Mouse (Mus musculus) liver, embryonic 12.5 days (tissue): ENCODE measurements at regions not wholly inside any gene's neighbourhood (a gene's known extent, or its start where the extent isn't known, plus 50 kb on each side); places are given as distances from the start of the nearest gene placed in this dataset.

Source experiments
- ATAC-seq: fragments of 200-750 bp; cut with Nextera tagmentation; 2 replicates; pipeline ENCODE4 v1.8.0; 2017; ENCODE audit warnings: moderate number of reproducible peaks, mild to moderate bottlenecking, moderate library complexity
- H3K27ac ChIP-seq: fragments of 300-500 bp; sonication (generic); 2 replicates; pipeline ENCODE4 v1.5.1; 2016; ENCODE audit warnings: mild to moderate bottlenecking
- H3K27me3 ChIP-seq: fragments of 300-500 bp; sonication (generic); replicated peaks from 2 replicates; pipeline ENCODE4 v1.6.1; 2016; ENCODE audit warnings: mild to moderate bottlenecking, moderate library complexity
- H3K36me3 ChIP-seq: fragments of 300-500 bp; sonication (generic); 2 replicates; pipeline ENCODE4 v1.6.1; 2016; ENCODE audit warnings: mild to moderate bottlenecking, moderate library complexity
- H3K4me1 ChIP-seq: fragments of 300-500 bp; sonication (generic); 2 replicates; pipeline ENCODE4 v1.6.1; 2016
- H3K4me2 ChIP-seq: fragments of 300-500 bp; sonication (generic); 2 replicates; pipeline ENCODE4 v1.6.1; 2016; ENCODE audit warnings: mild to moderate bottlenecking, moderate library complexity
- H3K4me3 ChIP-seq: fragments of 300-500 bp; sonication (generic); 2 replicates; pipeline ENCODE4 v1.5.1; 2016; ENCODE audit warnings: mild to moderate bottlenecking, moderate library complexity
- H3K9ac ChIP-seq: fragments of 300-500 bp; sonication (generic); 2 replicates; pipeline ENCODE4 v1.6.1; 2016; ENCODE audit warnings: mild to moderate bottlenecking, moderate library complexity
- H3K9me3 ChIP-seq: fragments of 300-500 bp; sonication (generic); replicated peaks from 2 replicates; pipeline ENCODE4 v1.6.1; 2016; ENCODE audit warnings: mild to moderate bottlenecking, moderate library complexity
- WGBS: fragments of 180-500 bp; shearing (Covaris S2); methylation state at CpG from one replicate; pipeline ENCODE4 v1.1.7; 2016; ENCODE audit not compliant: insufficient replicate concordance; 5-methylcytosine and 5-hydroxymethylcytosine counted together

GRCm38 (mm10) chr17:47317651-47318050 is 51.0 kb upstream of the Mrps10 start:
- 0 out of 2 replicates have a peak, but pooled peaks cover 3% of the 10 kb centered on the region for H3K27me3 ChIP-seq
- no peak overlapping the region for H3K4me3 ChIP-seq
- 76% methylated on average over 11 of the region's 11 CpGs for WGBS
- H3K27ac ChIP-seq = no peak overlapping the region
- no peaks in the 10 kb centered on the region for H3K9me3 ChIP-seq
- H3K36me3 ChIP-seq = peaks cover 21% of the 10 kb centered on the region; the same call in 1 of the 2 replicates
- no peak overlapping the region for H3K9ac ChIP-seq
- peaks cover 11% of the 10 kb centered on the region for H3K4me1 ChIP-seq
- H3K4me2 ChIP-seq = no peak overlapping the region
- ATAC-seq = no peak

GRCm38 (mm10) chr17:47313162-47313561 is 55.5 kb upstream of the Mrps10 start:
- H3K27me3 ChIP-seq = 0 out of 2 replicates have a peak, but pooled peaks cover 3% of the 10 kb centered on the region
- ATAC-seq = no peak

DNA sequence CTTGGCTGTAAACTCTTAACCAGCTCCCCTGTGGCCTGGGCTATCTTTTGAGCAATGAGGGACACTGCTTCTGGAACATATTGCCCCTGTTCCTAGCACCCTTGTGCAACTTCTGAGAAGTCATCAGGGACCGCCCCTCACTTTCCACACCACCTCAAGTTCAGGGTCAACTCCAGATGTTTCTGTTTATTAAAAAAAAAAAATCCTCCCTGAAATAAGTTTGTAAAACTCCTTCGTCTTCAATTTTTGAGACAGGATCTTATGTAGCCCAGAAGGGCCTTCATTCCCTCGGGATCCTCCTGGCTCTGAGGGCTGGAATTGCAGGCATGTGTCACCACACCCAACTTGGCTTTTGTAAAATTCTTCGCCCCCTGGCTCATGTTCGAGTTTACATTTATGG is 57.4 kb upstream of the Mrps10 start:
- H3K4me3 ChIP-seq = no peak overlapping the region
- H3K27ac ChIP-seq = no peak overlapping the region
- H3K4me1 ChIP-seq = no peaks in the 10 kb centered on the region
- H3K4me2 ChIP-seq = no peak overlapping the region
- H3K36me3 ChIP-seq = peaks cover 15% of the 10 kb centered on the region; the same call in 1 of the 2 replicates
- no peak for ATAC-seq
- WGBS = 67% methylated on average over 5 of the region's 5 CpGs
- no peaks in the 10 kb centered on the region for H3K9me3 ChIP-seq
- no peak overlapping the region for H3K9ac ChIP-seq
- H3K27me3 ChIP-seq = no peaks in the 10 kb centered on the region

More at GRCm38 (mm10) chr17:47313162-47313561, 55.5 kb upstream of the Mrps10 start:
- Histone ChIP-seq H3K9ac (no peak overlapping the region), H3K4me2 (no peak overlapping the region), H3K9me3 (no peaks in the 10 kb centered on the region), H3K27ac (no peak overlapping the region), H3K36me3 (peaks cover 15% of the 10 kb centered on the region; the same call in 1 of the 2 replicates), H3K4me1 (no peaks in the 10 kb centered on the region), H3K4me3 (no peak overlapping the region)
- 76% methylated on average over 7 of the region's 7 CpGs for whole genome bisulfite sequencing

GRCm38 (mm10) chr17:47306027-47306761 is 62.5 kb upstream of the Mrps10 start:
- Histone ChIP-seq H3K4me1 (no peaks in the 10 kb centered on the region), H3K4me3 (no peak overlapping the region), H3K9me3 (no peaks in the 10 kb centered on the region), H3K27me3 (no peaks in the 10 kb centered on the region), H3K4me2 (no peak overlapping the region), H3K27ac (no peak overlapping the region), H3K36me3 (no peaks in the 10 kb centered on the region), H3K9ac (no peak overlapping the region)
- no peak for ATAC-seq
- WGBS = 66% methylated on average over 13 of the region's 13 CpGs

GRCm38 (mm10) chr17:47304463-47305199 is 64.1 kb upstream of the Mrps10 start:
- Histone ChIP-seq H3K4me3 (no peak overlapping the region), H3K27me3 (no peaks in the 10 kb centered on the region), H3K4me2 (no peak overlapping the region), H3K36me3 (no peaks in the 10 kb centered on the region), H3K9ac (no peak overlapping the region), H3K9me3 (no peaks in the 10 kb centered on the region), H3K4me1 (peaks cover 6% of the 10 kb centered on the region), H3K27ac (no peak overlapping the region)
- no peak for ATAC-seq
- WGBS = 65% methylated on average over 8 of the region's 8 CpGs

- no peak overlapping the region for H3K4me3 ChIP-seq
- H3K4me2 ChIP-seq = no peak overlapping the region
- no peak overlapping the region for H3K9ac ChIP-seq
- ATAC-seq = no peak
- no peaks in the 10 kb centered on the region for H3K36me3 ChIP-seq
- H3K4me1 ChIP-seq = peaks cover 9% of the 10 kb centered on the region
- no peaks in the 10 kb centered on the region for H3K9me3 ChIP-seq
- WGBS = 62% methylated on average over 3 of the region's 3 CpGs
- H3K27me3 ChIP-seq = no peaks in the 10 kb centered on the region
- H3K27ac ChIP-seq = no peak overlapping the region
Measured at GRCm38 (mm10) chr17:47303600-47303999, 65.1 kb upstream of the Mrps10 start.

- ATAC-seq = no peak
- no peaks in the 10 kb centered on the region for H3K36me3 ChIP-seq
- no peak overlapping the region for H3K4me2 ChIP-seq
- H3K9ac ChIP-seq = no peak overlapping the region
- H3K9me3 ChIP-seq = no peaks in the 10 kb centered on the region
- no peak overlapping the region for H3K4me3 ChIP-seq
- no peak overlapping the region for H3K27ac ChIP-seq
- peaks cover 45% of the 10 kb centered on the region for H3K4me1 ChIP-seq
- H3K27me3 ChIP-seq = no peaks in the 10 kb centered on the region
- 73% methylated on average over 6 of the region's 6 CpGs for WGBS
Measured at GRCm38 (mm10) chr17:47298396-47298919, 70.2 kb upstream of the Mrps10 start.

DNA sequence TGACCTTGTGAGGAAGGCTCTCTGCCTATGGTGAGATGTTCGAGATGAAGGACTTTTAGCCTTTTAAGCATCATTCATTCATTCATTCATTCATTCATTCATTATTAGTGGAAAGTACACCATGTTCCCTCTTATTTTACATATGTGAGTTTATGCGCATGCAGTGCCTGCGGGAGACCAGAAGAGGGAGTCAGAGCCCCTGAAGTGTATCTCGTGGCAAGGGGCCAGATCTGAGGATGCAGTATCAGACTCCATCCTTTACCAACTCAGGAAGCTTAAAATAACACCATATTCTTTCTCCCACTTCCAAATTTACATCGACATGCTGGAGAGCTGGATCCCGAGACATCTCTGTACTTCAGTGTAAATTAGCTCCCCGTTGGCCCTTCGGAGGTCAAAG is 70.7 kb upstream of the Mrps10 start:
- no peak overlapping the region for H3K4me3 ChIP-seq
- no peaks in the 10 kb centered on the region for H3K9me3 ChIP-seq
- 77% methylated on average over 8 of the region's 8 CpGs for WGBS
- H3K36me3 ChIP-seq = no peaks in the 10 kb centered on the region
- no peak overlapping the region for H3K27ac ChIP-seq
- no peak for ATAC-seq
- peaks cover 50% of the 10 kb centered on the region for H3K4me1 ChIP-seq
- H3K9ac ChIP-seq = no peak overlapping the region
- no peaks in the 10 kb centered on the region for H3K27me3 ChIP-seq
- no peak overlapping the region for H3K4me2 ChIP-seq

GRCm38 (mm10) chr17:47296709-47297450 is 71.8 kb upstream of the Mrps10 start:
- Histone ChIP-seq H3K36me3 (no peaks in the 10 kb centered on the region), H3K27ac (no peak overlapping the region), H3K4me1 (peaks cover 52% of the 10 kb centered on the region), H3K4me2 (no peak overlapping the region), H3K9me3 (no peaks in the 10 kb centered on the region), H3K27me3 (no peaks in the 10 kb centered on the region), H3K4me3 (no peak overlapping the region), H3K9ac (no peak overlapping the region)
- no peak for ATAC-seq
- WGBS = 75% methylated on average over 9 of the region's 9 CpGs

- Histone ChIP-seq H3K9ac (peak overlapping the region; percentile 24; the same call in 1 of the 2 replicates), H3K27me3 (no peaks in the 10 kb centered on the region), H3K27ac (peak overlapping the region; percentile 66), H3K4me1 (peaks cover 58% of the 10 kb centered on the region), H3K9me3 (no peaks in the 10 kb centered on the region), H3K4me3 (no peak overlapping the region), H3K36me3 (no peaks in the 10 kb centered on the region), H3K4me2 (peak overlapping the region; percentile 46)
- WGBS = 9% methylated on average over 17 of the region's 17 CpGs
- peak; percentile 62 for ATAC-seq
Measured at GRCm38 (mm10) chr17:47295315-47296011, 73.2 kb upstream of the Mrps10 start.

DNA sequence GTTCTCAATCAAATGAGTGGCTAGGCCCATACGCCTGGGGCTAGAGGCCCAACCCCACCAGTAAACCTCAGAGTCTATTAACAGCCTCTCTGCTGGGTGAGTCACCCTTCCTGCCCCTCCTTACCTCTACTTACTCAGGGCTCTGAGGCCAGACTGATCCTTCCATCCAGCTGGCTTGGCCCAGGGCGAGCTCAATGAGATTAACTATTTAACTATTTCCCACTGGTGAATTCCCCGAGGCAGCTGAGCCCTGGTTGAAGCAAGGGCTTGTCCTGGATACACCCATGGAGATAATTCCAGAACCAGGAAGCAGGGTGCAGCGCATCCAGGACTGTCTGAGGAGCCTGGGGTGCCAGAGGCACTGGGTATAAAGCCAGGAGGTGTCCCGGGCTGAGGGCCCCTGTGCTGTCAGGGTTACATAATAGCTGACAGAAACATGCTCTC is 74.6 kb upstream of the Mrps10 start:
- Histone ChIP-seq H3K9me3 (no peaks in the 10 kb centered on the region), H3K4me3 (no peak overlapping the region), H3K9ac (no peak overlapping the region), H3K27me3 (no peaks in the 10 kb centered on the region), H3K27ac (peak overlapping the region; percentile 66), H3K4me2 (no peak overlapping the region), H3K4me1 (peaks cover 50% of the 10 kb centered on the region), H3K36me3 (no peaks in the 10 kb centered on the region)
- 37% methylated on average over 5 of the region's 5 CpGs for WGBS
- ATAC-seq = no peak
